Mouse (Mus musculus): ENCODE measurements around the gene S100pbp.
A peak's percentile ranks its signal among the peaks of the same experiment; 100 is the strongest.

S100pbp gene

GRCm38 (mm10) chr4:129221097-129222010, 31.8 kb upstream of the S100pbp start:
- DNase-seq (ENCODE audit: low spot score) = no peak

DNA sequence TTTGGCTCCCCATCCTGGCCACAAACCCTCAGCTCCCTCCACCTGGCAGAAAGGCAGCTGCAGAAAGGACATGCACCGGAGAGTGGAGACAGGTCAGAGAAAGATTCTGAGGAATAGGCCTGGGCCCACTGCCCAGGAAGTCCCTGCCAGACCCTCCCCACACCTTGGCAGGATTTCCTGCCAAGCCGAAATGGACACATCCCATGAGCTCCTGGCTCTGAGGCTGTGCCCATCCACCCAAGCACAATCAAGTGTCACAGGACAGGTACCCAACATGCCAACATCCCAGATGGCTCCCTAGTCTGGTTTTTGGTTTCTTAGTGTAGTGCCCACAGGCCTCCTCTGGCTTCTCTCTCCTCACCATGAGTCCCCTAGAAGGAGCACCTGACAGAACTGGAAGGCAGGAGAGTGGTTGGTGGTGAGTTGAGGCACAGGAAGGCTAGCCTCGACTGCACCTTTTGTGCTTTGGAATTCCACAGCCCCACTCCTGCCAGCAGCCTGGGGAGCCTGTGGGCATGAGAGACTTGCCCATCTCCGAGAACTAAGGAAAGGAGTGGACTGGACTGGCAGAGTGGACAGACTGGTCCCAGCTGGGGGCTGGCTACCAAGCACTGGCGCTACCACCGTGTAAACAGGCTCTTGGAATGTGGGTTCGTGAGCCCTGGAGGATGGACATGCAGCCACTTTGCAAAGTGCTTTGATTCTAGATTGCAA, 31.0 kb upstream of the S100pbp start:
- no peak for DNase-seq (ENCODE audit: low spot score)

DNA sequence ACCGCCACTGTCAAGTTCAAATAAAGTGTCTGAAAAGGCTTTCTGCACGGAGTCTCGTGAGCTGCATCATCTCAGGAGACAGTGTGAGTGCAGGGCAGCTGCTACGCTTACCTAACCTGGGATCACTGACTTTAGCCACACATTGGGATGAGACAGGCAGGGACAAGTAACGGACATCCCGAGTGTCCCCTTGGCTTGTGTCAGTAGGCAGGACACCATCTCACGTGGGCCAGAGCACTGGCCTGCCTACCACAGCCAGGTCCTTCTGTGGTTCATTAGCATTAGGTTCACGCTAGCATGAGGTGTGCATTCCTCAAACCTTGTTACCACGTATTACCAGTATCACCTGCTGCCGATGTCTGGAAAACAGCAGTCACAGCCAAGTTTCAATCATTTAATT, 29.7 kb upstream of the S100pbp start:
- no peak for DNase-seq (ENCODE audit: low spot score)

GRCm38 (mm10) chr4:129218569-129219175, 29.1 kb upstream of the S100pbp start:
- DNase-seq (ENCODE audit: low spot score) = no peak

GRCm38 (mm10) chr4:129212486-129212885, 23.0 kb upstream of the S100pbp start:
- peak; percentile 46 for DNase-seq (ENCODE audit: low spot score)

DNA sequence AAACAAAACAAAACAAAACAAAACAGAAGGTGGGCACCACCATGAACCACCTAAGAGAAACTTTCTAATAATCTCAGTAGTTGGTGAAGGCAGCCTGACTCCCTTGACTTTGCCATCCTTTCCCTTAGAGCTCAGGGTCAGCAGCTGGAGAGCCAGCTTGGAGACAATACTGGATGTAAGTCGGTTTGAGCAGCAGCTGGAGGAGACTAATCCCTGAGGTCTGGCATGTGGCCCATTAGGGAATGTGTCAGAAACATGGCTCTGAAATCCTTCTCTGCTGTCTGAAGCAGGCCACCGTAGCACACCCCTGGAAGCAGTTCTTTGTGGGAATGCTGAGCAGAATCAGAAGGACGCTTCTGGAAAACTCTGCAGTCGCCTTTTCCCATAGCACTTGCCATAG, 21.9 kb upstream of the S100pbp start:
- no peak for DNase-seq (ENCODE audit: low spot score)

GRCm38 (mm10) chr4:129209504-129209903, 20.0 kb upstream of the S100pbp start:
- DNase-seq (ENCODE audit: low spot score) = peak; percentile 69

DNA sequence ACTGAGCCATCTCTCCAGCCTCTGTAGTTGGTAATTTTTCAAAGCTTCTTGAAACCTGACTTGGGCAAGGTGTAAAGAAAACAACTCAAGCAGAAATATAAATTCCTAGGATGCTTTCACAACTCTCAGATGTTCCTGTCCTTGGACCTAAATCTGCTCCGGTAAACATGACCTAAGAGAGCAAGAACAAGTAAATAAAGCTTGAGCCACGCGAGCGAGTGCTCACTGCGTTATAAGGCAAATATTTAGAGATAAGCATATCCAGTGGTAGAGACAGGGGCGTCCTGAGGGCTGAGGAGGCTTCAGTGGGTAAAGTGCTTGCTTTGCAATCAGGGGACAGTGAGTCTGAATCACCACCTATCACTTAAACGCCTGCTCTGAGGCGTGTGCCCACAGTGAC, 17.3 kb upstream of the S100pbp start:
- no peak for DNase-seq (ENCODE audit: low spot score)

GRCm38 (mm10) chr4:129204655-129205054, 15.1 kb upstream of the S100pbp start:
- no peak for DNase-seq (ENCODE audit: low spot score)

GRCm38 (mm10) chr4:129197514-129197913, 8.0 kb upstream of the S100pbp start:
- no peak for DNase-seq (ENCODE audit: low spot score)

GRCm38 (mm10) chr4:129194280-129194679, 4.8 kb upstream of the S100pbp start:
- DNase-seq (ENCODE audit: low spot score) = no peak

GRCm38 (mm10) chr4:129191691-129192090, 2.2 kb upstream of the S100pbp start:
- DNase-seq (ENCODE audit: low spot score) = no peak

DNA sequence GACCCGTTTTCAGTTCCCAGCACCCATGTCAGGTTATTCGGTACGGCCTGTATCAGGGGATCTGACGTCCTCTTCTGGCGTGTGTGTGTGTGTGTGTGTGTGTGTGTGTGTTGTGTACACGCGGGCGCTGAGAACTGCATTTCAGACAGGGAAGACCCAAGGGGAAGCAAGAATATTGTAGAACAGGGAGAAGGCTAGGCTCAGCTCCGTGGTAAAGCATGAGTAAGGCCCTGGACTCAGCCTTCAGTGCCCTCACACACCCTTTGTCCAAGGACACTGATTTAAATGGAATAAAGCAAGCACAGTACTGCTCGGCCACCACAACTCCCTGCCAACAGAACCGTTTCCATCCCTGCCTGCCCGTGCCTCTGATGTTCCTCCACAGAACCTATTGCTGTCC, 1.0 kb upstream of the S100pbp start:
- no peak for DNase-seq (ENCODE audit: low spot score)

DNA sequence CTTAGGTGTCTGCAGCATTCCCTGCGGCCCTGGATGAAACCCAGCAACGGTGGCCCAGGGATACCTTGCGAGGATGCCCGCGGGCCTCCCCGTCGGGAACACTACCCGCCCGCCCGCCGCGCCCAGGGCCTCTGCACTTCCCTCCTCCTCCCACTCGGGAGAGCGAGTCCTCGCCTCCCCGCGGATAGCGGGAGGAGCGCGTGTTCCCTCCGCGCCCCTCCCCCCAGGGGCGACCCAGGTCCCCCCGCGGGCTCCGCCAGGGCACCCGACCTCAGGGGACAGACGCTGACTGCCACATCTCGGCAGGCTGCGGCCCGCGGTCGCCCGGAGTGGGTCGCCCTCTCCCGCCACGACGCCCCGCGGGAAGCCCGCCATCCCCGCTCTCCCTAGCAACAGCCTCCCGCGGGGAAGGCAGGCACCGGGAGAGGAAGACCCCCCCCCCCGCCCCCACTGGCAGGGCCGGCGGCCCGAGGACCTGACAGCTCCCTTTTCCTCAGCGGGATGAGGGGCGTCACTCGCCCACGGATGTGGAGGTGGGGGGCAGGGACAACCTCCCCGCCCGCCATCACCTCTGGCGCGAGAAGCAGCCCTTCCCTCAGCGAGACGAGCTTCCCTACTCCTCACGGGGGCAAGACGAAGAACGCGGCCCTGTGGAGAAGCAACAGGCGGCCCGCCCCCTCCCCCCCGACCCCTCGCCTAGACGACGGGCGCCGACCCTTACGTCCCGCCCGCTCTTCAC, 555 bp downstream of the S100pbp start:
- DNase-seq (ENCODE audit: low spot score) = peak; percentile 66

GRCm38 (mm10) chr4:129188041-129188659, 1.4 kb downstream of the S100pbp start:
- DNase-seq (ENCODE audit: low spot score) = peak; percentile 8

GRCm38 (mm10) chr4:129179560-129179959, 10.0 kb downstream of the S100pbp start:
- DNase-seq (ENCODE audit: low spot score) = peak; percentile 32

DNA sequence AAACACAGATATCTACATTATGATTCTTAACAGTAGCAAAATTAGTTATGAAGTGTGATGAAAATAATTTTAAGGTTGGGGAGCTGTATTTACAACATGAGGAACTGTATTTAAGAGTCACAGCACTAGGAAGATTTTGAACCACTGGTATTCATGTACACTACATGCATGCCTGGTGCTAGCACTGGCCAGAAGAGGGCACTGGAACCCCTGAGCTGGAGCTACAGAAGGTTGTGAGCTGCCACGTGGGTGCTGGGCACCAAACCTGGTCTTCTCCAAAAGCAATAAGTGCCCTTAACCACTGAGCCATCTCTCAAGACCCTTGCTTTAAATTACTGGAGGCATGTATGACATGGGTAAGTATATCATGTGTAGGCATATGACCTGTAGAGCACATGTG, 17.0 kb downstream of the S100pbp start:
- DNase-seq (ENCODE audit: low spot score) = no peak

GRCm38 (mm10) chr4:129161581-129162255, 27.8 kb downstream of the S100pbp start:
- DNase-seq (ENCODE audit: low spot score) = no peak

- DNase-seq (ENCODE audit: low spot score) = no peak
These were observed 28.5 kb downstream of the S100pbp start for GRCm38 (mm10) chr4:129161076-129161475.

DNA sequence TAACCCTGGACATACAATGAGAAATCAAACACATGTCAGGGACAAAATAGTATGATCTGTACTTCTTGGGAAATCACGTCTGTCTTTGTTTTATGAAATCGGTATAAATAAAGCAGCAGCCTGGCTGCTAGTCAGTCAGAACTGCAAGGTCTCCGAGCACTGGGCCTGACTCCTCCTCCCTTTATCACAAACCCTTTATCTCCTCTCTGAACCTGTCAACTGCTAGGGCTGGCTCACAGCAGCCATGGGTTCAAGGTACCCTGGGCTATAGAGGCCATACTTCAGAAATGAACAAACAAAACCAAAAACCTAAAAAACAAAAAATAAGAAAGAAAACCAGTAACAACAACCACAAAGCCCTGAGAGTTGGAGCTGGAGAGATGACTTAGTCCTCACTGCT, 31.0 kb downstream of the S100pbp start:
- DNase-seq (ENCODE audit: low spot score) = no peak

- no peak for DNase-seq (ENCODE audit: low spot score)
These were observed 32.0 kb downstream of the S100pbp start for GRCm38 (mm10) chr4:129157541-129157940.

Data from retina, embryonic 14.5 days (tissue).